Mouse (Mus musculus) heart, postnatal 0 days (tissue): ENCODE results near the gene Erc1.

Experiments used
- CTCF ChIP-seq: IDR thresholded peaks from 2 replicates; pipeline ENCODE4 v1.5.1; 2016; ENCODE audit warnings: antibody characterized with exemption, control low read depth, low read depth
- EP300 ChIP-seq: IDR thresholded peaks from 2 replicates; pipeline ENCODE4 v1.6.1; 2016; ENCODE audit warnings: antibody characterized with exemption, low read depth

- TF ChIP-seq CTCF = no peak
- TF ChIP-seq EP300 = no peak
Measured at GRCm38 (mm10) chr6:119533170-119533709, 314.7 kb downstream of the Erc1 start.
